Mouse (Mus musculus): ENCODE measurements around the gene Ier5l. TPM values are rescaled to one million over a fixed set of nuclear protein-coding genes. Genes with fewer than 3 reads are reported as not detected.

The Ier5l gene
- polyA plus RNA-seq, 1 experiment from 2014 or later = 4.0 TPM

- Histone ChIP-seq H3K9me3 (no peaks in the 10 kb centered on the region), H3K4me1 (peaks cover 24% of the 10 kb centered on the region), H3K4me2 (no peak overlapping the region), H3K36me3 (no peaks in the 10 kb centered on the region), H3K4me3 (no peak overlapping the region), H3K27ac (no peak overlapping the region), H3K9ac (no peak overlapping the region), H3K27me3 (no peaks in the 10 kb centered on the region)
- no peak for ATAC-seq (ENCODE audit: insufficient number of reproducible peaks, insufficient read depth, low FRiP score, low TSS enrichment, low read depth)
- WGBS = 56% methylated on average over 1 of the region's 1 CpGs
Measured at GRCm38 (mm10) chr2:30478526-30478925, 4.5 kb upstream of the Ier5l start.

- ATAC-seq (ENCODE audit: insufficient number of reproducible peaks, insufficient read depth, low FRiP score, low TSS enrichment, low read depth) = no peak
- no peaks in the 10 kb centered on the region for H3K27me3 ChIP-seq
- H3K27ac ChIP-seq = no peak overlapping the region
- H3K4me3 ChIP-seq = no peak overlapping the region
- 67% methylated on average over 2 of the region's 2 CpGs for WGBS
- H3K9ac ChIP-seq = no peak overlapping the region
- no peaks in the 10 kb centered on the region for H3K9me3 ChIP-seq
- peaks cover 16% of the 10 kb centered on the region for H3K4me1 ChIP-seq
- no peak overlapping the region for H3K4me2 ChIP-seq
- no peaks in the 10 kb centered on the region for H3K36me3 ChIP-seq
Measured at GRCm38 (mm10) chr2:30476241-30476640, 2.2 kb upstream of the Ier5l start.

DNA sequence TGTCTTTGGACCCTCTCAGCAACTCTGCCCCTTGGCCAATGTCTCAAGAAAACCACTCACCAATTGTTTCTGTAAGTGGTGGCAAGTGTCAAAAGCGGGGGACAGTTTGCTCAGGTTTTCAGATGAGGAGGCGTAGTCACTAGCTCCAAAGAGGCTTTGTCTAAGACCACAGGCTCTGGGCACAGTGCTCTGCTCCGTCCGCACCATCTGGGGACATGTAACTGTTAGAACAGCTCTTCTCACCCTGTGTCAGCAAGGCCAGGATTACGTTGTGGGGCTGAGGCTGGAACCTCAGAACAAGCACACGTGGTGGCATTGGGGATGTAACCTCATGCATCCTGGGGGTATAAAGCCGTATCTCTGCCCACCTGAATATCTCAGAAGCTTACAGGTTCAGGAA, 1.4 kb upstream of the Ier5l start:
- peaks cover 20% of the 10 kb centered on the region for H3K4me1 ChIP-seq
- H3K27ac ChIP-seq = no peak overlapping the region
- H3K4me3 ChIP-seq = no peak overlapping the region
- H3K4me2 ChIP-seq = 0 out of 2 replicates have a peak overlapping the region, but pooled peaks have one; percentile 96
- no peak for ATAC-seq (ENCODE audit: insufficient number of reproducible peaks, insufficient read depth, low FRiP score, low TSS enrichment, low read depth)
- H3K36me3 ChIP-seq = no peaks in the 10 kb centered on the region
- WGBS = 83% methylated on average over 7 of the region's 7 CpGs
- H3K27me3 ChIP-seq = no peaks in the 10 kb centered on the region
- H3K9ac ChIP-seq = no peak overlapping the region
- H3K9me3 ChIP-seq = no peaks in the 10 kb centered on the region

DNA sequence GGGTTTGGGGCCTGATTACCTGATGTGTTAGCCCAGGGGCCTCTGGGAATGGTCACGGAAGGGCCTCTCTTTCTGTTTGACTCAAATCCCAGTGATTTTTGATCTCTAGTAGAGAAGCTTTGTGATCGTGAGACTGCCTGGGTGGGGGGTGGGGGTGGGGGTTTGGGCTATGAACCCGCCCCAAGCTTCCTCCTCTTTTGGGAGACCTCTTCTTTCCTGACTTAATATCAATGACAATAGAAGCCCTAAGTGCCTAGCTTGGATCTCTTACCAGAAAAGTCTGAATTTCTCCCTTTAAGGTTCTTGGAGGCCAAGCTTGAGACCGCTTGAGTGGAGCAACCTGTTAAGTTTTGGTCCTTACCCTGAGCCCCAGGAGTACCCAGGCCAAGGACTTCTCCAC, 757 bp upstream of the Ier5l start:
- H3K4me3 ChIP-seq = peak overlapping the region; percentile 99
- no peaks in the 10 kb centered on the region for H3K27me3 ChIP-seq
- H3K36me3 ChIP-seq = no peaks in the 10 kb centered on the region
- H3K9ac ChIP-seq = peak overlapping the region; percentile 61
- WGBS = 25% methylated on average over 4 of the region's 4 CpGs
- H3K27ac ChIP-seq = no peak overlapping the region
- peaks cover 26% of the 10 kb centered on the region for H3K4me1 ChIP-seq
- no peak for ATAC-seq (ENCODE audit: insufficient number of reproducible peaks, insufficient read depth, low FRiP score, low TSS enrichment, low read depth)
- no peaks in the 10 kb centered on the region for H3K9me3 ChIP-seq
- H3K4me2 ChIP-seq = peak overlapping the region; percentile 96

GRCm38 (mm10) chr2:30473431-30474031, 488 bp downstream of the Ier5l start:
- under 1% methylated on average over 63 of the region's 80 CpGs for WGBS

GRCm38 (mm10) chr2:30472731-30473351, 1.2 kb downstream of the Ier5l start:
- no peaks in the 10 kb centered on the region for H3K27me3 ChIP-seq
- H3K4me2 ChIP-seq = peak overlapping the region; percentile 96
- H3K4me3 ChIP-seq = peak overlapping the region; percentile 99
- no peaks in the 10 kb centered on the region for H3K36me3 ChIP-seq
- no peak for ATAC-seq (ENCODE audit: insufficient number of reproducible peaks, insufficient read depth, low FRiP score, low TSS enrichment, low read depth)
- H3K4me1 ChIP-seq = peaks cover 40% of the 10 kb centered on the region
- H3K9ac ChIP-seq = peak overlapping the region; percentile 100
- WGBS = under 1% methylated on average over 58 of the region's 60 CpGs
- peak overlapping the region; percentile 99 for H3K27ac ChIP-seq
- no peaks in the 10 kb centered on the region for H3K9me3 ChIP-seq

More at GRCm38 (mm10) chr2:30473431-30474031, 488 bp downstream of the Ier5l start:
- peak overlapping the region; percentile 99 for H3K4me3 ChIP-seq
- peak overlapping the region; percentile 100 for H3K9ac ChIP-seq
- peaks cover 33% of the 10 kb centered on the region for H3K4me1 ChIP-seq
- H3K36me3 ChIP-seq = no peaks in the 10 kb centered on the region
- H3K9me3 ChIP-seq = no peaks in the 10 kb centered on the region
- ATAC-seq (ENCODE audit: insufficient number of reproducible peaks, insufficient read depth, low FRiP score, low TSS enrichment, low read depth) = peak; percentile 8; the same call in 1 of the 2 replicates
- H3K27me3 ChIP-seq = no peaks in the 10 kb centered on the region
- H3K4me2 ChIP-seq = peak overlapping the region; percentile 96
- H3K27ac ChIP-seq = peak overlapping the region; percentile 99

- ATAC-seq (ENCODE audit: insufficient number of reproducible peaks, insufficient read depth, low FRiP score, low TSS enrichment, low read depth) = peak; percentile 66
- under 1% methylated on average over 45 of the region's 51 CpGs for WGBS
- no peaks in the 10 kb centered on the region for H3K9me3 ChIP-seq
Measured at GRCm38 (mm10) chr2:30471795-30472720, 2.0 kb downstream of the Ier5l start.

GRCm38 (mm10) chr2:30471051-30471450, 3.0 kb downstream of the Ier5l start:
- Histone ChIP-seq H3K4me3 (peak overlapping the region; percentile 99), H3K27ac (peak overlapping the region; percentile 99), H3K9ac (peak overlapping the region; percentile 100), H3K9me3 (no peaks in the 10 kb centered on the region), H3K27me3 (no peaks in the 10 kb centered on the region), H3K36me3 (no peaks in the 10 kb centered on the region), H3K4me1 (peaks cover 55% of the 10 kb centered on the region), H3K4me2 (peak overlapping the region; percentile 96)
- ATAC-seq (ENCODE audit: insufficient number of reproducible peaks, insufficient read depth, low FRiP score, low TSS enrichment, low read depth) = no peak
- WGBS = 2% methylated on average over 8 of the region's 8 CpGs

More at GRCm38 (mm10) chr2:30471795-30472720, 2.0 kb downstream of the Ier5l start:
- H3K4me1 ChIP-seq = peaks cover 48% of the 10 kb centered on the region
- no peaks in the 10 kb centered on the region for H3K27me3 ChIP-seq
- H3K4me3 ChIP-seq = peak overlapping the region; percentile 99
- peak overlapping the region; percentile 100 for H3K9ac ChIP-seq
- peak overlapping the region; percentile 99 for H3K27ac ChIP-seq
- no peaks in the 10 kb centered on the region for H3K36me3 ChIP-seq
- H3K4me2 ChIP-seq = peak overlapping the region; percentile 96

DNA sequence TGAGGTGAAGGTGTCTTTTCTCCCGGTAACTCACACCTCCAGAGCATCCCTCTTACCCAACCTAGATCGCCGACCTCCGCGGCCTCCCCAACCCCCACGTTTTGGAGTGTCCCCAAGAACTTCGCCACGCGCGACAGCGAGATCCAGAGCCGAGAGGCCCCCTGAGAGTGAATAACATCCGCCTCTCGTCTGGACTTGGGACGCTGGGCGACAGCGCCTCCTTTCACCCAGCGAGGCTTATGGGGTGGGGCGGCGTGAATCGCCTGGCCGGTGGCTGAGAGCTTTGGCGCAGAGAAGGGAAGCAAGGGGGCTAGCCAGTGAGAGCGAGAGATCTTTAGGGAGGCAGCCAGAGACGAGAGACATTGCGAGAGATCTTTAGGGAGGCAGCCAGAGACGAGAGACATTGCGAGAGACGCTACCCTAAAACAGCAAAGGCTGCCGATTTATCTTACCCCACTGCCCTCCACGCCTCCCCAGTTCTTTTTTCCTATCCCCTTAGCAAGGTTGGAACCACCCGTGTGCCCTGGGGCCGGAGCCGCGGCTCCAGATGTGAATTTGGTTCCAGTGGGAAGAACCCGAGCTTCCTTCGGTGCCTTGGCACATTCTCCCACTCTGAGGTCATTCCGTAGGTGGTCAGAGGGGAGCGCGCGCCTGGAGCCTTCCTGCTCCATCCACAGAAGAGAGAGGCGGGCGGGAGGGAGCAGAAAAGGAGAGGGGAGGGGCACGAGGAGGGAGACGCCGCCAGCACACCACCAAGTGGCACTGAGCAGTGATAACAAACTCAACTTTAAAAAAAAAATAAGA, 3.7 kb downstream of the Ier5l start:
- ATAC-seq (ENCODE audit: insufficient number of reproducible peaks, insufficient read depth, low FRiP score, low TSS enrichment, low read depth) = no peak
- Histone ChIP-seq H3K4me1 (peaks cover 55% of the 10 kb centered on the region), H3K4me2 (peak overlapping the region; percentile 96), H3K4me3 (peak overlapping the region; percentile 99), H3K9ac (peak overlapping the region; percentile 100), H3K9me3 (no peaks in the 10 kb centered on the region), H3K36me3 (no peaks in the 10 kb centered on the region), H3K27me3 (no peaks in the 10 kb centered on the region), H3K27ac (peak overlapping the region; percentile 99)
- WGBS = under 1% methylated on average over 46 of the region's 46 CpGs

GRCm38 (mm10) chr2:30469796-30470142, 4.2 kb downstream of the Ier5l start:
- Histone ChIP-seq H3K4me1 (peaks cover 52% of the 10 kb centered on the region), H3K9me3 (no peaks in the 10 kb centered on the region)
- 1% methylated on average over 19 of the region's 19 CpGs for WGBS

DNA sequence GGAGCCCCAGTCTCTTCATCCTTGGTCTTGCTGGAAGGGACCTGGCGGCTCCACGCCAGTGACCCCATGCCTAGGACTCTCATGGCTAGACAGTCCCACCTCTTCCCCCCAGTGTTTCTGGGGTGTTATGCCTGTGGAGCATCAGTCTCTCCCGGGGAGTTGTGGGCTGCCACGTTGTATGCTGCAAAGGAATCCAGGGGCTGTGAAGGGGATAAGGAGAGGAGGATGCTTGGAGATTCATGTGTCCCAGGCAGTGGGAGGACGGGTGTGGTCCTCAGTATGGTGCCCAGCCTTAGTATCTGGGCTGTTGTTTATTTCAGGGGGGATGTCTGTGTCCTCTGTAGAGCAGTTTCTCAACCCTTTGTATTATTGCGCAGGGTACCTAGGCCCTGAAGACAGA, 5.0 kb downstream of the Ier5l start:
- H3K4me1 ChIP-seq = peaks cover 53% of the 10 kb centered on the region
- H3K9ac ChIP-seq = peak overlapping the region; percentile 100; the same call in 1 of the 2 replicates
- peak overlapping the region; percentile 96 for H3K4me2 ChIP-seq
- peak overlapping the region; percentile 99; the same call in 1 of the 2 replicates for H3K4me3 ChIP-seq
- WGBS = 49% methylated on average over 6 of the region's 6 CpGs
- no peak for ATAC-seq (ENCODE audit: insufficient number of reproducible peaks, insufficient read depth, low FRiP score, low TSS enrichment, low read depth)
- no peaks in the 10 kb centered on the region for H3K36me3 ChIP-seq
- H3K27me3 ChIP-seq = no peaks in the 10 kb centered on the region
- no peak overlapping the region for H3K27ac ChIP-seq
- no peaks in the 10 kb centered on the region for H3K9me3 ChIP-seq

More at GRCm38 (mm10) chr2:30469796-30470142, 4.2 kb downstream of the Ier5l start:
- Histone ChIP-seq H3K36me3 (no peaks in the 10 kb centered on the region), H3K27ac (peak overlapping the region; percentile 99), H3K9ac (peak overlapping the region; percentile 100), H3K4me2 (peak overlapping the region; percentile 96), H3K27me3 (no peaks in the 10 kb centered on the region), H3K4me3 (peak overlapping the region; percentile 99)
- ATAC-seq (ENCODE audit: insufficient number of reproducible peaks, insufficient read depth, low FRiP score, low TSS enrichment, low read depth) = peak; percentile 22; the same call in 1 of the 2 replicates
